Mouse (Mus musculus) forebrain, embryonic 15.5 days (tissue): ENCODE results near the gene Fam234a. TPM values are rescaled to one million over a fixed set of nuclear protein-coding genes. Genes with fewer than 3 reads are reported as not detected.

Experiments used
- polyA plus RNA-seq: library from polyadenylated mRNA; unstranded; fragments of >200 nt; fragmentation: Nextera tagmentation; extraction: Ambion mirVana; gene quantifications from 2 replicates; pipeline ENCODE4 v1.2.1, GENCODE M21; 2015

Fam234a gene
- polyA plus RNA-seq, 1 experiment from 2014 or later: 27.8 TPM

Other genes with a start within 250 kb of the Fam234a start
- 34.0 and 36.3 TPM in 2 replicates for gene Rab11fip3, start 174.7 kb downstream of the Fam234a start, polyA plus RNA-seq
- 27.7 and 29.1 TPM in 2 replicates for gene Decr2, start 153.9 kb downstream of the Fam234a start, polyA plus RNA-seq
- gene Nme4, start 148.6 kb downstream of the Fam234a start, polyA plus RNA-seq: 37.1 and 40.7 TPM in 2 replicates
- gene Tmem8, start 130.9 kb downstream of the Fam234a start, polyA plus RNA-seq: 2.1 and 2.3 TPM in 2 replicates
- gene Mrpl28, start 120.7 kb downstream of the Fam234a start, polyA plus RNA-seq: 206 and 217 TPM in 2 replicates
- 11.2 and 17.4 TPM in 2 replicates for gene Axin1, start 105.6 kb downstream of the Fam234a start, polyA plus RNA-seq
- 0.19 TPM in 1 of 2 replicates, not detected in the other for gene Pdia2, start 45.2 kb downstream of the Fam234a start, polyA plus RNA-seq
- 4.1 and 6.1 TPM in 2 replicates for gene Rgs11, start 41.3 kb downstream of the Fam234a start, polyA plus RNA-seq
- 39.9 and 40.3 TPM in 2 replicates for gene Arhgdig, start 36.5 kb downstream of the Fam234a start, polyA plus RNA-seq
- gene Luc7l, start 8.7 kb upstream of the Fam234a start, polyA plus RNA-seq: 122 and 123 TPM in 2 replicates
- 2.7 and 2.9 TPM in 2 replicates for gene Neurl1b, start 170.6 kb upstream of the Fam234a start, polyA plus RNA-seq